Mouse (Mus musculus) G1E-ER4 (cell line): ENCODE results near the gene Klf14. TPM values are rescaled to one million over a fixed set of nuclear protein-coding genes. Genes with fewer than 3 reads are reported as not detected.

ENCODE experiments used
- GATA1 ChIP-seq: IDR thresholded peaks from one replicate; pipeline ENCODE4 v1.8.0; 2012; ENCODE audit warnings: low read length, inconsistent platforms
- polyA plus RNA-seq: library from polyadenylated mRNA; stranded (reverse); fragments of >175 nt; gene quantifications from 2 replicates; pipeline ENCODE4 v1.2.3, GENCODE M21; 2012

Klf14 gene
- not detected in 2 replicates for polyA plus RNA-seq

GRCm38 (mm10) chr6:30958736-30959540 is at the start of gene Klf14:
Klf14 (minus strand) TSS chr6:30959078.
- TF ChIP-seq GATA1 = no peak

GRCm38 (mm10) chr6:31006111-31006600 is 47.3 kb upstream of the Klf14 start:
- TF ChIP-seq GATA1 = no peak

DNA sequence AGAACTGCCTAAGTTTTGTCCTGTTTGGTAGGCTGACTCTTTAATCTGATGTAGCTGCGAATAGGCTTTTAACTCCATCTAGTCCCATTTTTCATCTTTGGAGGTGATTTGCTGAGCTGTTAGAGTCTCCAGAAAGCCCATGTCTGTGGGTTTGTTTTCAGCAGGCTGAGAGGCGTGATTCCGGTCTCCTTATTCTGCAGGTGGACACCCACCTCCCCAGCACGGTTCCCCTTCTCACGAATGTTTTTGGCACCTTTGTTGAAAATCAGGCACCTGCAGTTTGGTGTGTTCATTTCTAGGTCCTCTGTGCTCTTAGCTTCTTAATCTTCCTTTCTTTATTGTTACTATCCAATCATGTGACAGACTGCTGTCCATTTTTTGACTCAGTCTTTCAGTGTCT is 27.5 kb upstream of the Klf14 start:
- TF ChIP-seq GATA1 = no peak

DNA sequence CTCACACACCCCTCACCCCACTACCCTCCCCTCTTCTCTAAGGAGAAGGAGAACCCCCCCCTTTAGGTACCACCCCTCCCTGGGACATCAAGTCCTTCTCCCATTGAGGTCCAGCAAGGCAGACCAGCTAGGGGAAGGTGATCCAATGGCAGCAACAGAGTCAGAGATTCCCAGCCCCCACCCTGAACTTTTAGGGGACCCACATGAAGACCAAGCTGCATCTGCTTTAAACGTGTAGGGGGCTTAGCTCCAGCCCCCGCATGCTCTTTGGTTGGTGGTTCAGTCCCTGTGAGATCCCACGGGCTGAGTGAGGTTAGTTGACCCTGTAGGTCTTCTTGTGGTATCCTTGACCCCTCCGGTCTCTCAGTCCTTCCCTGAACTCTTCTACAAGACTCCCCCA is 24.1 kb upstream of the Klf14 start:
- TF ChIP-seq GATA1 = no peak

DNA sequence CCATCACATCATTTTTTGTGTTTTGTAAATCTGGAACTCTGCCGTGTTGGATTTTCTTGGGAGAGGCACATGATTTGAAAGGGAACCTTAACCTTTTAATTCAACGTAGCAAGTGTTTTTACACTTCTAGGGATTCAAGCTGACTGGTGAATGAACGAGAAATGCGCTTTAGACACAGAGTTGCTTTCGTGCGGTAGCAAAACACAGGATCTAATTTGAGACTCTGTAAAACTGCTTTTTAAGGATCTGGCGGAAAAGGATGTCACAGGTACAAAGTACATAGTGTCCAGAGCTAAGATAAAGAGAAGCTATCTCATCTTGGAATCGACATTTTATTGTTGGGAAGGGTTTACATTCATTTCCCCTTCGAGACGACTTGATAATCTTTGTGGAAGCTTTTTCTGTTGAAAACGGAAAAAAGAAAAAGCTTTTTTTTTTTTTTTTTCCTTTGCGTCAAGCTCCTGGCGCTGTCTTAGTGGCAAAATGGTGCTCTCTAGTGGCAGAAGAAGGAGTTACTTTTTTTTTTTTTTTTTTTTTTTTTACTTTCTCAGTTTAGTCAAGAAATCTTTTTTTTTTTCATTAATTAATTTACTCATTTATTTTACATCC is 23.6 kb upstream of the Klf14 start:
- no peak for TF ChIP-seq GATA1

- TF ChIP-seq GATA1 = no peak
Observed at GRCm38 (mm10) chr6:30981351-30981750, 22.5 kb upstream of the Klf14 start.

DNA sequence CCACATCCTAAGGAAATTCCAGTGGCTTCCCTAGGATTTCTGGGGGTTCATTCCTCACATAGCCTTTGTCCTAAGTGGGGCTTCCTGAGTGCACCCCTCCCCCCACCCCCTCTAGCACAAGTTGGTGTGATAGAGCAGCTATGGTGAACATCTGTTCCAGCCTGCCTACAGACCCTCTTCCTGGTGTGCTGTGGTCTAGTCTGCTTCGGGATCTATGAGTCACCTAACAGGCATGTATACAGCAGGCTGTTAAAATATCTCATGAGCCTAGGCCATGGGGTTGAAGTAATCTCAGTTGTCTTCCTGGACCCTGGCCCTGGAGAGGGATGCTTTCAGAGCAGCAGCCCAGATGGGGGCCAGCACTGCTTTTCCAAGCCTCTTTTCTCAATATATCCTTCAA is 19.7 kb upstream of the Klf14 start:
- TF ChIP-seq GATA1 = no peak

- TF ChIP-seq GATA1 = no peak
Observed at GRCm38 (mm10) chr6:30972121-30972520, 13.2 kb upstream of the Klf14 start.

DNA sequence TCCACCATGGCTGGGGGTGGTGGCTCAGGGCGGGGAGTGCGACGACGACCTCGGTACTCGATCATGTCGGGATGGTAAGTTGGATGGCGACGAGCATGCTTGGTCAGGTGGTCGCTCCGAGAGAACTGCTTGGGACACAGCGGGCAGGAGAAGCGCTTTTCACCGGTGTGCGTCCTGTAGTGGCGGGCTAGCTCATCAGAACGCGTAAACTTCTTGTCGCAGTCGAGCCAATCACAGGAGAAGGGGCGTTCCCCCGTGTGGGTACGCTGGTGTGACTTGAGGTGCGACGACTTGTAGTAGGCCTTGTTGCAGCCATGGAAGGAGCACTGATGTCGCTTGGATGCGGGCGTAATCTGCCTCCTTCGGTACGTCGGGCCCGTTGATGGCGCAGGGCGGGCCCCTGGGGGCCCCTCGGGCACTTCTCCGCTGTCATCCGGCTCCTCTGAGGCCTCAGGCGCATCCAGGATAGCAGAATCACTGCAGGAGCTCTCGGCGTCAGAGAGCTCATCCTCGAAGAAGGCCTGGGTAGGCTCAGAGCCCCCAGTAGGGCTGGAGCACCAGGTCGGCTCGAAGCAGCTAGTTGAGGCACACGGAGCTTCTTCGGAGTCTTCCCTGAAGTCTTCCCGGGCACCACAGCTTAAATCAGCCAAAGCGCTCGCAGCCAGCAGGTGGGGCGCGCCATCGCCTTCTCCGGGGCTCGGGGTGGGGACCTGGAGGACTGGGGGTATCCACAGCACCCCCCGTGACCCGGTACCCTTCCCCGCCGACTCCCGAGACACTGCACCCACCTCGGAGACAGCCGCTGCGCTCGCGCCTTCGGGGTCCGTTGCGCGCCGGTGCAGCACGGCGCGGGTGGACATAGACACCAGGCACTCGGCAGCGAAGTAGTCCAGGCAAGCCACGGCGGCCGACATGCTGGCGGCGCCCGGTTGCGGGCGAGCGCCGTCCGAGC is 818 bp downstream of the Klf14 start:
- no peak for TF ChIP-seq GATA1

GRCm38 (mm10) chr6:30939264-30939663 is 19.6 kb downstream of the Klf14 start:
- TF ChIP-seq GATA1 = no peak

- TF ChIP-seq GATA1 = no peak
Observed at GRCm38 (mm10) chr6:30922821-30923220, 36.1 kb downstream of the Klf14 start.

GRCm38 (mm10) chr6:30921826-30922225 is 37.1 kb downstream of the Klf14 start:
- TF ChIP-seq GATA1 = no peak

- no peak for TF ChIP-seq GATA1
Observed at GRCm38 (mm10) chr6:30920834-30921675, 37.8 kb downstream of the Klf14 start.

- TF ChIP-seq GATA1 = no peak
Observed at GRCm38 (mm10) chr6:30915473-30915872, 43.4 kb downstream of the Klf14 start, which contains the start of gene Tsga13. Tsga13 (minus strand) TSS chr6:30915573.

GRCm38 (mm10) chr6:30907970-30908369 is 50.9 kb downstream of the Klf14 start:
- TF ChIP-seq GATA1 = no peak

Other genes with a start within 250 kb of the Klf14 start
- 1.1 and 1.4 TPM in 2 replicates for gene Mest, start 235.5 kb downstream of the Klf14 start, polyA plus RNA-seq
- 10.8 and 20.5 TPM in 2 replicates for gene Copg2, start 62.3 kb downstream of the Klf14 start, polyA plus RNA-seq
- gene Tsga13, start 43.5 kb downstream of the Klf14 start, polyA plus RNA-seq = not detected in 2 replicates